Mouse (Mus musculus): Measurements from ENCODE around the gene Bach2. TPM values are rescaled to one million over a fixed set of nuclear protein-coding genes. Genes with fewer than 3 reads are reported as not detected.
A peak's percentile ranks its signal among the peaks of the same experiment; 100 is the strongest.

The Bach2 gene
- total RNA-seq, 1 experiment from 2014 or later, result 98.9 TPM

GRCm38 (mm10) chr4:32312171-32312946, 73.8 kb downstream of the Bach2 start:
- no peak for ATAC-seq (ENCODE audit: extremely low read depth, insufficient number of reproducible peaks, low FRiP score, poor library complexity, severe bottlenecking)

- no peak for ATAC-seq (ENCODE audit: extremely low read depth, insufficient number of reproducible peaks, low FRiP score, poor library complexity, severe bottlenecking)
Observed at GRCm38 (mm10) chr4:32314919-32315318, 76.3 kb downstream of the Bach2 start.

GRCm38 (mm10) chr4:32318608-32319007, 80.0 kb downstream of the Bach2 start:
- no peak for ATAC-seq (ENCODE audit: extremely low read depth, insufficient number of reproducible peaks, low FRiP score, poor library complexity, severe bottlenecking)

GRCm38 (mm10) chr4:32319327-32319726, 80.7 kb downstream of the Bach2 start:
- no peak for ATAC-seq (ENCODE audit: extremely low read depth, insufficient number of reproducible peaks, low FRiP score, poor library complexity, severe bottlenecking)

- no peak for ATAC-seq (ENCODE audit: extremely low read depth, insufficient number of reproducible peaks, low FRiP score, poor library complexity, severe bottlenecking)
Observed at GRCm38 (mm10) chr4:32320039-32320438, 81.4 kb downstream of the Bach2 start.

- no peak for ATAC-seq (ENCODE audit: extremely low read depth, insufficient number of reproducible peaks, low FRiP score, poor library complexity, severe bottlenecking)
Observed at GRCm38 (mm10) chr4:32324111-32324510, 85.5 kb downstream of the Bach2 start.

- ATAC-seq (ENCODE audit: extremely low read depth, insufficient number of reproducible peaks, low FRiP score, poor library complexity, severe bottlenecking), result no peak
Observed at GRCm38 (mm10) chr4:32324967-32325366, 86.4 kb downstream of the Bach2 start.

- no peak for ATAC-seq (ENCODE audit: extremely low read depth, insufficient number of reproducible peaks, low FRiP score, poor library complexity, severe bottlenecking)
Observed at GRCm38 (mm10) chr4:32325596-32325995, 87.0 kb downstream of the Bach2 start.

GRCm38 (mm10) chr4:32326279-32326678, 87.7 kb downstream of the Bach2 start:
- no peak for ATAC-seq (ENCODE audit: extremely low read depth, insufficient number of reproducible peaks, low FRiP score, poor library complexity, severe bottlenecking)

GRCm38 (mm10) chr4:32326860-32327259, 88.3 kb downstream of the Bach2 start:
- no peak for ATAC-seq (ENCODE audit: extremely low read depth, insufficient number of reproducible peaks, low FRiP score, poor library complexity, severe bottlenecking)

- ATAC-seq (ENCODE audit: extremely low read depth, insufficient number of reproducible peaks, low FRiP score, poor library complexity, severe bottlenecking), result no peak
Observed at GRCm38 (mm10) chr4:32327626-32328025, 89.0 kb downstream of the Bach2 start.

- no peak for ATAC-seq (ENCODE audit: extremely low read depth, insufficient number of reproducible peaks, low FRiP score, poor library complexity, severe bottlenecking)
Observed at GRCm38 (mm10) chr4:32328561-32328960, 90.0 kb downstream of the Bach2 start.

GRCm38 (mm10) chr4:32330584-32331314, 92.1 kb downstream of the Bach2 start:
- no peak for ATAC-seq (ENCODE audit: extremely low read depth, insufficient number of reproducible peaks, low FRiP score, poor library complexity, severe bottlenecking)

- ATAC-seq (ENCODE audit: extremely low read depth, insufficient number of reproducible peaks, low FRiP score, poor library complexity, severe bottlenecking), result no peak
Observed at GRCm38 (mm10) chr4:32332028-32332427, 93.4 kb downstream of the Bach2 start.

- no peak for ATAC-seq (ENCODE audit: extremely low read depth, insufficient number of reproducible peaks, low FRiP score, poor library complexity, severe bottlenecking)
Observed at GRCm38 (mm10) chr4:32334131-32334530, 95.5 kb downstream of the Bach2 start.

GRCm38 (mm10) chr4:32334765-32335164, 96.2 kb downstream of the Bach2 start:
- ATAC-seq (ENCODE audit: extremely low read depth, insufficient number of reproducible peaks, low FRiP score, poor library complexity, severe bottlenecking), result no peak

- ATAC-seq (ENCODE audit: extremely low read depth, insufficient number of reproducible peaks, low FRiP score, poor library complexity, severe bottlenecking), result peak; percentile 68
Observed at GRCm38 (mm10) chr4:32335659-32336058, 97.1 kb downstream of the Bach2 start.

GRCm38 (mm10) chr4:32336642-32337041, 98.0 kb downstream of the Bach2 start:
- ATAC-seq (ENCODE audit: extremely low read depth, insufficient number of reproducible peaks, low FRiP score, poor library complexity, severe bottlenecking), result no peak

- no peak for ATAC-seq (ENCODE audit: extremely low read depth, insufficient number of reproducible peaks, low FRiP score, poor library complexity, severe bottlenecking)
Observed at GRCm38 (mm10) chr4:32337638-32338037, 99.0 kb downstream of the Bach2 start.

- no peak for ATAC-seq (ENCODE audit: extremely low read depth, insufficient number of reproducible peaks, low FRiP score, poor library complexity, severe bottlenecking)
Observed at GRCm38 (mm10) chr4:32338451-32338850, 99.8 kb downstream of the Bach2 start.

Measured in neutrophil, adult 5-6 weeks (primary cell).